Comparison of ENCODE assay signal across 8 mouse cellular contexts in the genomic region with DNA sequence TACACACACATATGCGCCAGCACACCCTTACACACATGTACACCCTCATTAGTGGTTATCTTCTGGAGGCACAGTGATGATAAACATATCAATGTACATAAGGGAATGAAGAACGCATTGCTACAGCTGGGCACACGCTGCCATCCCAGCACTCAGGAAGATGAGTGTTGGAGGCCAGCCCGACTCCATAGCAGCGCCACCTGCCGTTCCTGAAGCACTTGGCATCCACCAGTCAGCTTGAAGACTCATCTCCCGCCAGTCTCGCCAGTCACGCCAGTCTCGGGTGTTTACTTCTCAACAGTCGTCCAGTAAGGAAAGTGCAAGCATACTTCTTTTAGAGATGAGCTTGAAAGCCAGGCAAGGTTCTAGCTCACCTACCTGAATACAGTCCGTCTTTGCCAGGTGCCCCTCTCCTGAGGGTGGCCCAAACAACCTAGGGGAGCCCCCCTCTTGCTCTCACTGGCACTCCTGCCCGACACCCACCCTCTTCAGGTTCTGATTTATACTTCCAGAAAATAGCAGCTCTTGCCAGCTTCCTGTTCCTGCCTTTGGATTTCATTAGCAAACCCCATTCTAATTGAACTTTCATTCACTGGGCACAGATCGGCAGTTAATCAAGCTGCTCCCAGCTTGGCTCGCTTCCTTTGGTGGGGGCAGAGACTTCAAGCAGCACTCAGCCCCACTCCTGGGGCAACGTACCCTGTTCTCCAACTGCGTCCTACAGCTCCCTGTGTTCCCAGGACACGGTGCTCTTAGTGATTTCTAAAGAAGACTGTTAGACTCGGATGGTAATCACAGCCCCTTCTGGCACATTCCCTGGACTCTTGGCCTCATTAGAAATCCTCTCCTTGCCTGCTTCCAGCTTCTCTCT.
DNase-seq lines count a peak whose midpoint lies in the region; ATAC-seq and TF ChIP-seq lines count a peak whose summit lies in the region.

No protein-coding gene starts in this region.

- no peak for TF ChIP-seq POLR2A in kidney, adult 2 months (IDR thresholded peaks at IDR 0.05; ENCODE audit: low read depth, low read length)
- TF ChIP-seq POLR2A in olfactory bulb, adult 2 months (IDR thresholded peaks at IDR 0.05; ENCODE audit: insufficient read depth, low read depth, low read length), result no peak
- no peak for TF ChIP-seq POLR2A in thymus, adult 2 months (IDR thresholded peaks at IDR 0.05; ENCODE audit: control insufficient read depth, extremely low read depth, insufficient read depth, low read length, poor library complexity)

- TF ChIP-seq CTCF in kidney, adult 2 months (conservative IDR thresholded peaks at IDR 0.05; ENCODE audit: insufficient read depth, insufficient read length, low read depth, low read length), result no peak; the same call in 1 of the 2 replicates
- peak; percentile 57; the same call in 1 of the 2 replicates for TF ChIP-seq CTCF in olfactory bulb, adult 2 months (IDR thresholded peaks at IDR 0.05; ENCODE audit: insufficient read depth, low read depth, low read length)
- TF ChIP-seq CTCF in thymus, adult 2 months (IDR thresholded peaks at IDR 0.05; ENCODE audit: borderline replicate concordance, control insufficient read depth, extremely low read depth, insufficient read depth, low read length, poor library complexity), result no peak

- peak; percentile 9 for DNase-seq in hindbrain, embryonic 10.5 days (ENCODE audit: low spot score)
- DNase-seq in R1 (ENCODE audit: low read depth, low spot score), result peak; percentile 44
- DNase-seq in embryo, embryonic 10.5 days (ENCODE audit: low spot score), result peak; percentile 22
- DNase-seq in kidney, adult 2 months, result peak; percentile 21
- peak; percentile 82 for DNase-seq in left cerebral cortex, postnatal 4 days
- no peak for DNase-seq in thymus, adult 2 months

- H3K27ac ChIP-seq in hindbrain, embryonic 10.5 days, result no peak overlapping the region
- no peak overlapping the region for H3K27ac ChIP-seq in hindbrain, embryonic 12.5 days
- no peak overlapping the region for H3K27ac ChIP-seq in kidney, adult 2 months (ENCODE audit: insufficient read depth, low read depth, low read length)
- no peak overlapping the region for H3K27ac ChIP-seq in olfactory bulb, adult 2 months (ENCODE audit: insufficient read depth, low read depth, low read length)
- H3K27ac ChIP-seq in thymus, adult 2 months (ENCODE audit: control insufficient read depth, insufficient read depth, low read length), result no peak overlapping the region

- ATAC-seq in hindbrain, embryonic 12.5 days (ENCODE audit: low FRiP score), result no peak

- H3K4me3 ChIP-seq in hindbrain, embryonic 10.5 days, result no peak overlapping the region
- H3K4me3 ChIP-seq in hindbrain, embryonic 12.5 days, result no peak overlapping the region
- no peak overlapping the region for H3K4me3 ChIP-seq in kidney, adult 2 months (ENCODE audit: insufficient read depth, low read depth, low read length)
- no peak overlapping the region for H3K4me3 ChIP-seq in olfactory bulb, adult 2 months (ENCODE audit: insufficient read depth, low read depth, low read length)
- no peak overlapping the region for H3K4me3 ChIP-seq in thymus, adult 2 months (ENCODE audit: control insufficient read depth, insufficient read depth, low read length)

- H3K27me3 ChIP-seq in hindbrain, embryonic 10.5 days (ENCODE audit: insufficient read depth, poor library complexity, severe bottlenecking), result no peaks in the 10 kb centered on the region; the same call in 1 of the 2 replicates
- no peaks in the 10 kb centered on the region for H3K27me3 ChIP-seq in hindbrain, embryonic 12.5 days
- no peaks in the 10 kb centered on the region for H3K27me3 ChIP-seq in kidney, adult 2 months (replicated peaks; ENCODE audit: control insufficient read depth, insufficient read depth, low read length)
- H3K27me3 ChIP-seq in thymus, adult 2 months (ENCODE audit: control insufficient read depth, insufficient read depth, low read length), result no peaks in the 10 kb centered on the region

- no peaks in the 10 kb centered on the region for H3K4me1 ChIP-seq in hindbrain, embryonic 10.5 days (replicated peaks)
- no peaks in the 10 kb centered on the region; the same call in 1 of the 2 replicates for H3K4me1 ChIP-seq in hindbrain, embryonic 12.5 days
- no peaks in the 10 kb centered on the region for H3K4me1 ChIP-seq in kidney, adult 2 months (ENCODE audit: control insufficient read depth, insufficient read depth, low read length)
- peaks cover 8% of the 10 kb centered on the region for H3K4me1 ChIP-seq in olfactory bulb, adult 2 months (ENCODE audit: control insufficient read depth, insufficient read depth, low read length)
- H3K4me1 ChIP-seq in thymus, adult 2 months (replicated peaks; ENCODE audit: control insufficient read depth, insufficient read depth, low read length), result no peaks in the 10 kb centered on the region

- intact Hi-C loops in left cerebral cortex, postnatal 4 days (cut with DNase I), result no loop called here

- H3K9me3 ChIP-seq in hindbrain, embryonic 10.5 days, result no peaks in the 10 kb centered on the region
- peaks cover 4% of the 10 kb centered on the region; the same call in 1 of the 2 replicates for H3K9me3 ChIP-seq in hindbrain, embryonic 12.5 days (replicated peaks)

- H3K4me2 ChIP-seq in hindbrain, embryonic 12.5 days (replicated peaks), result no peak overlapping the region

- no peak overlapping the region for H3K9ac ChIP-seq in hindbrain, embryonic 12.5 days

- no peaks in the 10 kb centered on the region for H3K36me3 ChIP-seq in hindbrain, embryonic 10.5 days
- no peaks in the 10 kb centered on the region for H3K36me3 ChIP-seq in hindbrain, embryonic 12.5 days
- H3K36me3 ChIP-seq in kidney, adult 2 months (ENCODE audit: control insufficient read depth, insufficient read depth, low read length), result no peaks in the 10 kb centered on the region
- no peaks in the 10 kb centered on the region for H3K36me3 ChIP-seq in thymus, adult 2 months (ENCODE audit: control insufficient read depth, insufficient read depth, low read length)

- 62% methylated on average over 19 of the region's 19 CpGs for WGBS in hindbrain, embryonic 10.5 days
- 58% methylated on average over 19 of the region's 19 CpGs for WGBS in hindbrain, embryonic 12.5 days
- WGBS in kidney, adult 2 months, result 39% methylated on average over 19 of the region's 19 CpGs
- WGBS in olfactory bulb, adult 2 months, result 17% methylated on average over 19 of the region's 19 CpGs
- 72% methylated on average over 19 of the region's 19 CpGs for WGBS in thymus, adult 2 months
